Mouse (Mus musculus) embryonic facial prominence, embryonic 14.5 days (tissue): Measurements from ENCODE around the gene Ralgapa2. TPM values are rescaled to one million over a fixed set of nuclear protein-coding genes. Genes with fewer than 3 reads are reported as not detected.
"Not testable (repeated sequence)": the region's sequence is repeated elsewhere in the genome, so short reads cannot be mapped to it uniquely, and the experiment has no call there.

Source experiments
- ATAC-seq: fragments of 200-750 bp; cut with Nextera tagmentation; 2 replicates; pipeline ENCODE4 v1.8.0; 2017; ENCODE audit warnings: low read depth, moderate number of reproducible peaks, moderate TSS enrichment
- DNase-seq: peaks from one replicate; pipeline ENCODE4 v3.0.0-alpha.2; 2015; ENCODE audit warnings: low spot score
- H3K27ac ChIP-seq: fragments of 300-500 bp; sonication (generic); replicated peaks from 2 replicates; pipeline ENCODE4 v1.5.1; 2014; ENCODE audit warnings: low read depth, mild to moderate bottlenecking, low read length, moderate library complexity
- H3K27me3 ChIP-seq: fragments of 300-500 bp; sonication (generic); replicated peaks from 2 replicates; pipeline ENCODE4 v1.6.1; 2014; ENCODE audit warnings: low read length; ENCODE audit not compliant: control insufficient read depth, insufficient read depth
- H3K36me3 ChIP-seq: fragments of 300-500 bp; sonication (generic); 2 replicates; pipeline ENCODE4 v1.6.1; 2014; ENCODE audit warnings: low read length, mixed read lengths; ENCODE audit not compliant: control insufficient read depth, insufficient read depth
- H3K4me1 ChIP-seq: fragments of 300-500 bp; sonication (generic); 2 replicates; pipeline ENCODE4 v1.6.1; 2014; ENCODE audit warnings: antibody characterized with exemption, low read length; ENCODE audit not compliant: control insufficient read depth, insufficient read depth
- H3K4me2 ChIP-seq: fragments of 300-500 bp; sonication (generic); 2 replicates; pipeline ENCODE4 v1.6.1; 2014; ENCODE audit warnings: low read depth, mild to moderate bottlenecking, low read length, moderate library complexity, mixed read lengths
- H3K4me3 ChIP-seq: fragments of 300-500 bp; sonication (generic); 2 replicates; pipeline ENCODE4 v1.5.1; 2014; ENCODE audit warnings: low read depth, mild to moderate bottlenecking, low read length
- H3K9ac ChIP-seq: fragments of 300-500 bp; sonication (generic); 2 replicates; pipeline ENCODE4 v1.6.1; 2014; ENCODE audit warnings: low read depth, mild to moderate bottlenecking, low read length, moderate library complexity, mixed read lengths
- H3K9me3 ChIP-seq: fragments of 300-500 bp; sonication (generic); 2 replicates; pipeline ENCODE4 v1.6.1; 2016; ENCODE audit warnings: low read length; ENCODE audit not compliant: control insufficient read depth
- WGBS: fragments of 180-500 bp; shearing (Covaris S2); extraction: QIAGEN DNeasy Blood & Tissue Kit; methylation state at CpG from one replicate; pipeline ENCODE4 v1.1.7; 2014; 5-methylcytosine and 5-hydroxymethylcytosine counted together
- polyA plus RNA-seq: library from polyadenylated mRNA; unstranded; fragments of >200 nt; fragmentation: Nextera tagmentation; extraction: Ambion mirVana; gene quantifications from 2 replicates; pipeline ENCODE4 v1.2.1, GENCODE M21; 2014

Ralgapa2 gene
- polyA plus RNA-seq, 1 experiment from 2014 or later: 6.3 TPM

- ATAC-seq: no peak
- Histone ChIP-seq H3K4me2 (no peak overlapping the region), H3K9ac (no peak overlapping the region), H3K4me3 (no peak overlapping the region), H3K4me1 (no peaks in the 10 kb centered on the region; the same call in 1 of the 2 replicates), H3K36me3 (no peaks in the 10 kb centered on the region), H3K9me3 (no peaks in the 10 kb centered on the region), H3K27me3 (no peaks in the 10 kb centered on the region), H3K27ac (no peak overlapping the region)
- WGBS: 69% methylated on average over 5 of the region's 5 CpGs
- DNase-seq: peak; percentile 11
Measured at GRCm38 (mm10) chr2:146470947-146471346, 41.2 kb downstream of the Ralgapa2 start.

GRCm38 (mm10) chr2:146469707-146470420 lies 42.3 kb downstream of the Ralgapa2 start:
- Histone ChIP-seq H3K9me3 (no peaks in the 10 kb centered on the region), H3K36me3 (no peaks in the 10 kb centered on the region), H3K4me3 (no peak overlapping the region), H3K27ac (no peak overlapping the region), H3K9ac (no peak overlapping the region), H3K27me3 (no peaks in the 10 kb centered on the region), H3K4me1 (peaks cover 5% of the 10 kb centered on the region; the same call in 1 of the 2 replicates), H3K4me2 (no peak overlapping the region)
- no peak for ATAC-seq
- 58% methylated on average over 12 of the region's 12 CpGs for WGBS
- peak; percentile 72 for DNase-seq

- Histone ChIP-seq H3K27me3 (no peaks in the 10 kb centered on the region), H3K9me3 (no peaks in the 10 kb centered on the region), H3K4me2 (no peak overlapping the region), H3K9ac (no peak overlapping the region), H3K4me3 (no peak overlapping the region), H3K36me3 (no peaks in the 10 kb centered on the region), H3K4me1 (peaks cover 5% of the 10 kb centered on the region; the same call in 1 of the 2 replicates), H3K27ac (no peak overlapping the region)
- 85% methylated on average over 2 of the region's 2 CpGs for WGBS
- DNase-seq (no peak), ATAC-seq (no peak)
Measured at GRCm38 (mm10) chr2:146468898-146469297, 43.2 kb downstream of the Ralgapa2 start.

GRCm38 (mm10) chr2:146468016-146468415 lies 44.1 kb downstream of the Ralgapa2 start:
- Histone ChIP-seq H3K27ac (no peak overlapping the region), H3K4me1 (peaks cover 5% of the 10 kb centered on the region; the same call in 1 of the 2 replicates), H3K4me3 (no peak overlapping the region), H3K9me3 (no peaks in the 10 kb centered on the region), H3K36me3 (no peaks in the 10 kb centered on the region), H3K27me3 (no peaks in the 10 kb centered on the region), H3K9ac (no peak overlapping the region), H3K4me2 (no peak overlapping the region)
- 90% methylated on average over 4 of the region's 4 CpGs for WGBS
- no peak for ATAC-seq
- no peak for DNase-seq

GRCm38 (mm10) chr2:146466811-146467210 lies 45.3 kb downstream of the Ralgapa2 start:
- not testable (repeated sequence) for H3K27ac ChIP-seq, DNase-seq, H3K36me3 ChIP-seq, H3K4me3 ChIP-seq, H3K4me2 ChIP-seq, ATAC-seq, H3K9me3 ChIP-seq, H3K4me1 ChIP-seq, H3K27me3 ChIP-seq, H3K9ac ChIP-seq
- WGBS: 76% methylated on average over 3 of the region's 3 CpGs

- DNase-seq: no peak
- 73% methylated on average over 2 of the region's 2 CpGs for WGBS
- Histone ChIP-seq H3K4me1 (no peaks in the 10 kb centered on the region), H3K36me3 (no peaks in the 10 kb centered on the region), H3K4me2 (no peak overlapping the region), H3K9me3 (no peaks in the 10 kb centered on the region), H3K27me3 (no peaks in the 10 kb centered on the region), H3K27ac (no peak overlapping the region), H3K9ac (no peak overlapping the region), H3K4me3 (no peak overlapping the region)
- no peak for ATAC-seq
Measured at GRCm38 (mm10) chr2:146457494-146457893, 54.6 kb downstream of the Ralgapa2 start.

GRCm38 (mm10) chr2:146456612-146457011 lies 55.5 kb downstream of the Ralgapa2 start:
- DNase-seq (no peak), ATAC-seq (no peak)
- Histone ChIP-seq H3K27ac (no peak overlapping the region), H3K4me2 (no peak overlapping the region), H3K9me3 (no peaks in the 10 kb centered on the region), H3K9ac (no peak overlapping the region), H3K27me3 (no peaks in the 10 kb centered on the region), H3K4me3 (no peak overlapping the region), H3K4me1 (no peaks in the 10 kb centered on the region), H3K36me3 (no peaks in the 10 kb centered on the region)
- 79% methylated on average over 7 of the region's 7 CpGs for WGBS

GRCm38 (mm10) chr2:146456062-146456461 lies 56.1 kb downstream of the Ralgapa2 start:
- ATAC-seq (no peak), DNase-seq (no peak)
- Histone ChIP-seq H3K4me1 (no peaks in the 10 kb centered on the region), H3K9ac (no peak overlapping the region), H3K4me2 (no peak overlapping the region), H3K9me3 (no peaks in the 10 kb centered on the region), H3K27ac (no peak overlapping the region), H3K36me3 (no peaks in the 10 kb centered on the region), H3K4me3 (no peak overlapping the region), H3K27me3 (no peaks in the 10 kb centered on the region)
- WGBS: 94% methylated on average over 4 of the region's 4 CpGs

- Histone ChIP-seq H3K9me3 (no peaks in the 10 kb centered on the region), H3K36me3 (no peaks in the 10 kb centered on the region), H3K27me3 (no peaks in the 10 kb centered on the region), H3K9ac (no peak overlapping the region), H3K4me2 (no peak overlapping the region), H3K4me3 (no peak overlapping the region), H3K4me1 (no peaks in the 10 kb centered on the region), H3K27ac (no peak overlapping the region)
- 72% methylated on average over 3 of the region's 3 CpGs for WGBS
- ATAC-seq (no peak), DNase-seq (no peak)
Measured at GRCm38 (mm10) chr2:146444009-146444408, 68.1 kb downstream of the Ralgapa2 start.
